Mouse (Mus musculus) lung, postnatal 0 days (tissue): ENCODE results near the gene Ptprb. TPM values are rescaled to one million over a fixed set of nuclear protein-coding genes. Genes with fewer than 3 reads are reported as not detected.

Experiments
- ATAC-seq: fragments of 200-750 bp; cut with Nextera tagmentation; 2 replicates; pipeline ENCODE4 v1.8.0; 2017; ENCODE audit warnings: moderate library complexity
- DNase-seq: peaks from one replicate; pipeline ENCODE4 v3.0.0-alpha.2; 2016; ENCODE audit warnings: low spot score
- H3K27ac ChIP-seq: fragments of 300-500 bp; sonication (generic); 2 replicates; pipeline ENCODE4 v1.5.1; 2014; ENCODE audit warnings: antibody characterized with exemption, mild to moderate bottlenecking, low read length, mixed read lengths
- H3K27me3 ChIP-seq: fragments of 300-500 bp; sonication (generic); replicated peaks from 2 replicates; pipeline ENCODE4 v1.6.1; 2014; ENCODE audit warnings: low read length, mixed read lengths; ENCODE audit not compliant: insufficient read depth
- H3K36me3 ChIP-seq: fragments of 300-500 bp; sonication (generic); 2 replicates; pipeline ENCODE4 v1.6.1; 2014; ENCODE audit warnings: low read length, mixed read lengths; ENCODE audit not compliant: insufficient read depth
- H3K4me1 ChIP-seq: fragments of 300-500 bp; sonication (generic); 2 replicates; pipeline ENCODE4 v1.6.1; 2014; ENCODE audit warnings: antibody characterized with exemption, low read depth, low read length, mixed read lengths; ENCODE audit not compliant: insufficient read depth
- H3K4me2 ChIP-seq: fragments of 300-500 bp; sonication (generic); replicated peaks from 2 replicates; pipeline ENCODE4 v1.6.1; 2014; ENCODE audit warnings: low read depth, mild to moderate bottlenecking, low read length, moderate library complexity, mixed read lengths
- H3K4me3 ChIP-seq: fragments of 300-500 bp; sonication (generic); 2 replicates; pipeline ENCODE4 v1.5.1; 2014; ENCODE audit warnings: low read depth, low read length
- H3K9ac ChIP-seq: fragments of 300-500 bp; sonication (generic); replicated peaks from 2 replicates; pipeline ENCODE4 v1.6.1; 2014; ENCODE audit warnings: low read depth, mild to moderate bottlenecking
- H3K9me3 ChIP-seq: fragments of 300-500 bp; sonication (generic); 2 replicates; pipeline ENCODE4 v1.6.1; 2016; ENCODE audit warnings: low read length, mixed read lengths
- CTCF ChIP-seq: IDR thresholded peaks from 2 replicates; pipeline ENCODE4 v1.5.1; 2016; ENCODE audit warnings: antibody characterized with exemption, mild to moderate bottlenecking
- EP300 ChIP-seq: IDR thresholded peaks from 2 replicates; pipeline ENCODE4 v1.6.1; 2016; ENCODE audit warnings: antibody characterized with exemption, mild to moderate bottlenecking, control low read depth
- WGBS: fragments of 180-500 bp; shearing (Covaris S2); extraction: QIAGEN DNeasy Blood & Tissue Kit; methylation state at CpG from one replicate; pipeline ENCODE4 v1.1.7; 2014; 5-methylcytosine and 5-hydroxymethylcytosine counted together
- polyA plus RNA-seq: library from polyadenylated mRNA; unstranded; fragments of >200 nt; fragmentation: Nextera tagmentation; extraction: Ambion mirVana; gene quantifications from 2 replicates; pipeline ENCODE4 v1.2.1, GENCODE M21; 2015

Gene Ptprb
- polyA plus RNA-seq, 1 experiment from 2014 or later = 25.0 TPM

GRCm38 (mm10) chr10:116428026-116428780 lies 152.9 kb downstream of the Ptprb start:
- no peak for TF ChIP-seq CTCF
- TF ChIP-seq EP300 = no peak
- Histone ChIP-seq H3K4me1 (no peaks in the 10 kb centered on the region), H3K4me2 (no peak overlapping the region), H3K27ac (no peak overlapping the region), H3K36me3 (no peaks in the 10 kb centered on the region), H3K9me3 (no peaks in the 10 kb centered on the region), H3K9ac (no peak overlapping the region), H3K4me3 (no peak overlapping the region), H3K27me3 (no peaks in the 10 kb centered on the region)
- DNase-seq (no peak), ATAC-seq (no peak)
- WGBS = 89% methylated on average over 26 of the region's 26 CpGs

GRCm38 (mm10) chr10:116432421-116432820 lies 157.1 kb downstream of the Ptprb start:
- H3K4me2 ChIP-seq = no peak overlapping the region
- H3K9ac ChIP-seq = no peak overlapping the region
- TF ChIP-seq EP300 (no peak), CTCF (no peak)
- no peaks in the 10 kb centered on the region for H3K9me3 ChIP-seq
- H3K4me3 ChIP-seq = no peak overlapping the region
- H3K27me3 ChIP-seq = no peaks in the 10 kb centered on the region
- no peaks in the 10 kb centered on the region for H3K36me3 ChIP-seq
- DNase-seq (no peak), ATAC-seq (no peak)
- WGBS = 79% methylated on average over 7 of the region's 7 CpGs
- H3K27ac ChIP-seq = no peak overlapping the region
- H3K4me1 ChIP-seq = no peaks in the 10 kb centered on the region

- Histone ChIP-seq H3K27me3 (no peaks in the 10 kb centered on the region), H3K4me1 (no peaks in the 10 kb centered on the region), H3K4me2 (no peak overlapping the region), H3K36me3 (no peaks in the 10 kb centered on the region), H3K4me3 (no peak overlapping the region), H3K27ac (no peak overlapping the region), H3K9ac (no peak overlapping the region), H3K9me3 (no peaks in the 10 kb centered on the region)
- no peak for ATAC-seq
- DNase-seq = peak; percentile 52
- 70% methylated on average over 12 of the region's 12 CpGs for WGBS
- TF ChIP-seq CTCF (no peak), EP300 (no peak)
Measured at GRCm38 (mm10) chr10:116435455-116435854, 160.1 kb downstream of the Ptprb start.

Other genes starting within 250 kb of the Ptprb start
- gene 4933416C03Rik, start 161.6 kb upstream of the Ptprb start, polyA plus RNA-seq = not detected in 2 replicates
- 2.8 and 3.3 TPM in 2 replicates for gene Kcnmb4, start 198.4 kb downstream of the Ptprb start, polyA plus RNA-seq